Mouse (Mus musculus) stomach, postnatal 0 days (tissue): ENCODE measurements around the gene Mier2.

Source experiments
- CTCF ChIP-seq: IDR thresholded peaks from 2 replicates; pipeline ENCODE4 v1.5.1; 2016; ENCODE audit warnings: antibody characterized with exemption, low read depth, mild to moderate bottlenecking, moderate library complexity
- EP300 ChIP-seq: optimal IDR thresholded peaks from 2 replicates; pipeline ENCODE3; 2016; ENCODE audit warnings: antibody characterized with exemption

- no peak for TF ChIP-seq CTCF
- no peak for TF ChIP-seq EP300
These were observed 16.3 kb upstream of the Mier2 start for GRCm38 (mm10) chr10:79571314-79571713.
